Mouse (Mus musculus): ENCODE measurements around the gene Lmcd1.

DNA sequence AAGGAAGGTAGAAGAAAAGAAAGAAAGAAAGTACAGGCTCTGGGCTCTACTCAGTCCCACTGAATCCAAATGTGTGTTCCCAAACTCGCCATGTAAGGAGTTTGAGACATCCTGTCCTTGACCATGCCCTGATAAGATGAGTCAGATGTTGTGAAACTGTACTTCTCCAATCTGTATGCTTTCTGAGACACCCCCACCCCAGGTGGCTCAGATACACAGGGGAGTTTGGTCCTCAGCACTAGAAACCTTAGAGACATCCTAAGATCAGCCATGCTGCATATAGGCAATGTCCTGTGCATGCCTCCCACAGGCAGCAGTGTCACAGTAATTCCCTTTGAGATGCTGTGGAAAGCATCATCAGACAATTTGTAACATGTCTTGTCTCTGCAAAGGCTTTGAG, 26.9 kb upstream of the Lmcd1 start:
- no peak for TF ChIP-seq POLR2A (IDR thresholded peaks at IDR 0.05; ENCODE audit: low read depth, low read length)
- TF ChIP-seq CTCF (conservative IDR thresholded peaks at IDR 0.05; ENCODE audit: insufficient read depth, insufficient read length, low read depth, low read length) = no peak
